Comparison of ENCODE assay signal across 8 mouse cellular contexts in genomic region chr19:55315452-55316108, GRCm38 (mm10). TPM values are rescaled to one million over a fixed set of nuclear protein-coding genes. Genes with fewer than 3 reads are reported as not detected.
A peak's percentile ranks its signal among the peaks of the same experiment; 100 is the strongest.
DNase-seq lines count a peak whose midpoint lies in the region; ATAC-seq and TF ChIP-seq lines count a peak whose summit lies in the region.

Gene Zdhhc6, minus strand, starts transcription at chr19:55316032.

- H3K4me3 ChIP-seq in embryonic facial prominence, embryonic 14.5 days (ENCODE audit: low read depth, low read length): peak within 1 kb of the TSS; percentile 89
- peak within 1 kb of the TSS; percentile 80 for H3K4me3 ChIP-seq in midbrain, embryonic 10.5 days
- H3K4me3 ChIP-seq in spleen, adult 2 months (ENCODE audit: extremely low read depth, insufficient read depth, insufficient read length): peak within 1 kb of the TSS; percentile 89

- peak within 1 kb of the TSS; percentile 85 for H3K9ac ChIP-seq in embryonic facial prominence, embryonic 14.5 days (ENCODE audit: low read depth, low read length)

- no peaks in the 10 kb centered on the region for H3K27me3 ChIP-seq in embryonic facial prominence, embryonic 14.5 days (replicated peaks; ENCODE audit: control insufficient read depth, insufficient read depth, low read length)
- no peaks in the 10 kb centered on the region for H3K27me3 ChIP-seq in midbrain, embryonic 10.5 days (ENCODE audit: low read depth, poor library complexity, severe bottlenecking)
- no peaks in the 10 kb centered on the region for H3K27me3 ChIP-seq in spleen, adult 2 months (ENCODE audit: control insufficient read depth, insufficient read depth, low read length)

- H3K36me3 ChIP-seq in embryonic facial prominence, embryonic 14.5 days (ENCODE audit: control insufficient read depth, insufficient read depth, low read length): peaks cover 24% of the 10 kb centered on the region
- peaks cover 26% of the 10 kb centered on the region for H3K36me3 ChIP-seq in midbrain, embryonic 10.5 days
- peaks cover 4% of the 10 kb centered on the region for H3K36me3 ChIP-seq in spleen, adult 2 months (ENCODE audit: control insufficient read depth, insufficient read depth, low read length)

- peak; percentile 81 for ATAC-seq in embryonic facial prominence, embryonic 14.5 days (ENCODE audit: low read depth)

- peak within 1 kb of the TSS; percentile 93 for H3K27ac ChIP-seq in embryonic facial prominence, embryonic 14.5 days (replicated peaks; ENCODE audit: low read depth, low read length)
- peak within 1 kb of the TSS; percentile 91 for H3K27ac ChIP-seq in midbrain, embryonic 10.5 days (replicated peaks)
- H3K27ac ChIP-seq in spleen, adult 2 months (ENCODE audit: insufficient read depth, low read length): peak within 1 kb of the TSS; percentile 84

- H3K4me1 ChIP-seq in embryonic facial prominence, embryonic 14.5 days (ENCODE audit: control insufficient read depth, insufficient read depth, low read length): peaks cover 16% of the 10 kb centered on the region
- peaks cover 41% of the 10 kb centered on the region for H3K4me1 ChIP-seq in midbrain, embryonic 10.5 days
- no peaks in the 10 kb centered on the region; the same call in 1 of the 2 replicates for H3K4me1 ChIP-seq in spleen, adult 2 months (ENCODE audit: control insufficient read depth, insufficient read depth, insufficient read length)

- TF ChIP-seq POLR2A in spleen, adult 2 months (IDR thresholded peaks at IDR 0.05; ENCODE audit: low read depth, low read length): peak; percentile 88

- peak; percentile 45 for DNase-seq in ovary, adult 18-20 months (ENCODE audit: low spot score)
- DNase-seq in ovary, postnatal 10 days (ENCODE audit: low spot score): no peak
- peak; percentile 81 for DNase-seq in embryonic facial prominence, embryonic 14.5 days (ENCODE audit: low spot score)
- DNase-seq in heart, adult 18-20 months: peak; percentile 82 to 93
- DNase-seq in kidney, adult 18-20 months: peak; percentile 91
- peak; percentile 85 to 88 for DNase-seq in left cerebral cortex, postnatal 36 days (ENCODE audit: low spot score in 2 of 2)
- peak; percentile 84 for DNase-seq in midbrain, embryonic 10.5 days (ENCODE audit: low spot score)
- DNase-seq in spleen, adult 2 months (ENCODE audit: low read depth in 1 of 2, low spot score in 2 of 2): peak in 1 of 2 experiments; percentile 75

- H3K9me3 ChIP-seq in embryonic facial prominence, embryonic 14.5 days (ENCODE audit: control insufficient read depth, low read length): no peaks in the 10 kb centered on the region
- no peaks in the 10 kb centered on the region for H3K9me3 ChIP-seq in midbrain, embryonic 10.5 days (replicated peaks)

- no peak for TF ChIP-seq CTCF in spleen, adult 2 months (IDR thresholded peaks at IDR 0.05; ENCODE audit: extremely low read depth, insufficient read depth, insufficient read length, insufficient replicate concordance)

- peak within 1 kb of the TSS; percentile 94 for H3K4me2 ChIP-seq in embryonic facial prominence, embryonic 14.5 days (ENCODE audit: low read depth, low read length)

- intact Hi-C loops in left cerebral cortex, postnatal 36 days (cut with DNase I): no loop called here

- WGBS in embryonic facial prominence, embryonic 14.5 days: under 1% methylated on average over 59 of the region's 60 CpGs
- 0% methylated on average over 60 of the region's 60 CpGs for WGBS in midbrain, embryonic 10.5 days
- WGBS in spleen, adult 2 months: under 1% methylated on average over 60 of the region's 60 CpGs

RNA-seq across cellular contexts. Expression of gene Zdhhc6, which starts in this region (rescaled TPM):
- polyA plus RNA-seq in embryonic facial prominence, embryonic 14.5 days (2014; fragmentation: Nextera tagmentation; extraction: Ambion mirVana): 73.2 and 82.9 TPM in 2 replicates
- 10 to 100 TPM; 18.9 to 22.7 TPM for total RNA-seq in heart, adult 18-20 months (2021)
- total RNA-seq in left cerebral cortex, postnatal 36 days (2021): 10 to 100 TPM; 26.1 to 29.0 TPM
- polyA plus RNA-seq in midbrain, embryonic 10.5 days (2016; fragmentation: Nextera tagmentation; extraction: Ambion mirVana): 127 and 133 TPM in 2 replicates
- 5.8 and 6.3 TPM in 2 replicates for polyA plus RNA-seq in spleen, adult 2 months (2012; rRNA removed)

Comparison
In these comparisons a context has a peak if more than half of its experiments do, and no peak if none do; other contexts are left out.
1. RNA of gene Zdhhc6 (polyA plus RNA-seq): 127 to 133 TPM in midbrain, embryonic 10.5 days and 73.2 to 82.9 TPM in embryonic facial prominence, embryonic 14.5 days; 5.8 to 6.3 TPM in spleen, adult 2 months; every median in the first group is over 10 times any median in the second.
2. Peak in every context shown above with its lines, with median percentiles within 50 percentile points of each other: H3K27ac ChIP-seq and H3K4me3 ChIP-seq.